Mouse (Mus musculus) embryo, embryonic 10.5 days (tissue): Measurements from ENCODE around the gene Efna3.

Experiments used
- DNase-seq: peaks from one replicate; pipeline ENCODE4 v3.0.0-alpha.2; 2015; ENCODE audit warnings: low spot score

Efna3 gene

DNA sequence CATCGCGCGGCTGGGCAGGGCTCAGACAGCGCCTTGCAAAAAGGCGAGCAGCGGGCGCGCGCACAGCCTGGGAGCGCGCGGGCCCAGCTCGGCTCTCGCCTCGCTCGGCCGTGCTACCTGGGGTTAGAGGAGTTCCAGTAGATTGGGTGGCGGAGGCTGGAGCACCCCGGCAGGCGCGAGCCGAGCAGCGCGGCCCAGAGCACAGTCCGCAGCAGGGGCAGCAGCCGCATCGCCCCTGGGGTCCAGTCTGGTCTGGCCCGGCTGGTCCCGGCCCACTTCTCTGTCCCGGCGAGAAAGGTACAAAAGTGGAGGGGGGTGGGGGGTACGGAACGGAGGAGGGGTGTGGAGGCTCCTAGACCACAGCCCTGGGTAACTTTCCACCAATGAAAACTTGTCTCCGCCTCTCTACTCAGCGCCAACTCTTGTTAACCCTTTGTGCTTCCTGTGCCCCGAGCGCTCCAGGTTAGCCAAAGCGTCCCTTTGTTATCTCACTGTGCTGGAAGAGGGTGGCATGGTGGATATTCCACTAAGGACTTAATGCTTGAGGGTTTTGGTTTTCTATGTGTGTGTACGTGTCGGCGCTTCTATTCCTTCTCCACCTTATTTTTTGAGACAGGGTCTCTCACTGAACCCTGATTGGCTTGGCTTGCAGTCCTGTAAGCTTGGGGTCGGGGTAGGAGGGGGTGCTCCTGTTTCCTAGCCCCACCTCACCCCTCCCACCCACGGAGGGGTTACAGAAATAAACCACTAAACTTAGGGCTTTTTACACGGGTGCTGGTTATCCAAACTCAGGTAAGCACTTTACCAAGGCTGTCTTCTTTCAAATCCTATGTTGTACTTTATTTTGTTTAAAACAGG, 15.2 kb upstream of the Efna3 start, which contains the start of gene Efna4:
Efna4 (minus strand) TSS at position 308 of the 858 bp plus-strand sequence.
- peak; percentile 90 for DNase-seq

DNA sequence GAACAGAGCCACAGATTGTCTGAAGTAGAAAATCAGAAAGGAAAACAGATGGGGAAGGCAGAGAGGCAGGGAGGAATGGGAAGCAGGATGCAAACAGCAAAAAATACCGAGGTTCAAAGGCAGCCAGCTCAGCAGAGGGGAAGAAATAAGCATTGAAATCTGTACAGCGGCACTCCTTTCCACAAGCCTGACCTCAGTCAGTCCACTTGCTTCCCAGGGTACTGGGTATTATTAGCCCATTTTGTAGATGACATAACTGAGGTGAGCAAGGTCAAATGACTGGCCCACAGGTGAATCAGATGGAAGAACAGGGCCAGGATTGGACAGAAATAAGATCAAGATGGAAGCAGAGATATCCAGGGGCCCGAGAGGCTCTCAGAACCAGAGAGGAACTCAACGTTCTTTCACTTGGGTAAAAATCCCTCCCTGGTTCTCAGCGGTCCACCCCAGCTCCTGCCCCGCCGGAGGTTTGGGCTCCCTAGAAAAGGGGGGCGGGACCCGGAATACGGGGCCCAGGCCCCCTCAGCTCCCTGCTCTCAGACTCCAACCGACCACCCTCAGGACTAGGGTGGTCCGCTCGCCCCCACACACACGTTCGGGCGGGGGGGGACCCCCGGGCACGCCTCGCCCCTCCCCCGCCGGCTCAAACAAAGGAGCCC, 14.4 kb upstream of the Efna3 start:
- DNase-seq: peak; percentile 64

GRCm38 (mm10) chr3:89336529-89336928, 13.8 kb upstream of the Efna3 start:
- DNase-seq: no peak

DNA sequence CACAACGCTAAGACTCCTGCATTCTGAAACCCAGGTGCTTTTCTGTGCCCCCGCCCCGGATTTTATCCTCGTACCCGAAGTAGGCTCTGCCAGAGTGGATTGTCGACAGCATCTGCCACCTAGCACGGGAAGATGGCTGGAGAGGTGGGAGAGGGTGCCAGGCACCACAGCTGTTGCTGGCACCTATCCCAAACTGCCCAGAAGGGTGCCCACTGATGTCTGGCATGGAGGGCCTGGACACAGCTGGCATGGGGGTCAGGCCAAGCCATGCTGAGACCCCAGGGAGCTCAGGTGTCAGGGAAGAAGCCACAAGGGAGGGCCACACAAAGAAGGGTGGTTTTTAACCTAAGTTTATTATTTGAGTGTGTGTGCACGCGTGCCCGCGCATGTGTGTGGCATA, 10.3 kb upstream of the Efna3 start:
- DNase-seq: no peak

GRCm38 (mm10) chr3:89332476-89332875, 9.7 kb upstream of the Efna3 start:
- DNase-seq: no peak

DNA sequence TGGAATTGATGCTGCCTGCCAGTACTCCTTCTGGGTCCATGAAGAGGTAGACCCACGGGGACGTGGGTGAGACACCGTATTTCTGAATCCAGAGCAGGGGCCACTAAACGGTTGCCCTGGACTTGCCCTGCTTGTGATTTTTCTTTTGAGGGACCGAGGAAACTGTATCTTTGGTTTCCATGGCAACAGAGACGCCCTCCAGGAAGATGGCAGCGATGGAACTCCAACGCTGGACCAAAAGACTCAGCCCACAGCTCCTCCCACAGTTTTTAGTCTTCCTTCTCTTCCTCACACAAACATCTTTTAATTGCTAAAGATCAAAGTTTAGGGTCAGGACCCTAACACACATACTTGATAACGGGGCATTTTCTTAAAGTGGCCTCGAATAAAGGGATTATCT, 9.2 kb upstream of the Efna3 start:
- DNase-seq: no peak

- no peak for DNase-seq
These were observed 8.8 kb upstream of the Efna3 start for GRCm38 (mm10) chr3:89331561-89331960.

DNA sequence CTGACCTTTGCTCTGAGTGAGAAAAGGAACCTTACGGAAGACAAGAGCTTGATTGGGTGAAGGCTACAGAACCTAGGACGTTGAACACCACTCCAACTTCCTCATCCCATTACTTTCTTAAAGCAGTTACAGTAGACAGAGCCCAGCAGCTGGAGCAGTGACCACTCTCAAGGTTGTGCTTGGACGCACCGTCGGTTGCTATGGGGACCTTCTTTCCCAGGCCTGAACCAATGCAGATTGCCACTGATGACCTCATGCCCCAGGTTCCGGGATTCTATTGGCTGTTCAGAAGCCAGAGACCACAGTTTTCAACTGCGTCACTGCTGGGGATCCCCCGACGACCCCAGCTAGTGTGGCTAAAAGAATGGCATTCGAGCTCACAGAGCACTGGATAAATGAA, 8.2 kb upstream of the Efna3 start:
- DNase-seq: peak; percentile 75

DNA sequence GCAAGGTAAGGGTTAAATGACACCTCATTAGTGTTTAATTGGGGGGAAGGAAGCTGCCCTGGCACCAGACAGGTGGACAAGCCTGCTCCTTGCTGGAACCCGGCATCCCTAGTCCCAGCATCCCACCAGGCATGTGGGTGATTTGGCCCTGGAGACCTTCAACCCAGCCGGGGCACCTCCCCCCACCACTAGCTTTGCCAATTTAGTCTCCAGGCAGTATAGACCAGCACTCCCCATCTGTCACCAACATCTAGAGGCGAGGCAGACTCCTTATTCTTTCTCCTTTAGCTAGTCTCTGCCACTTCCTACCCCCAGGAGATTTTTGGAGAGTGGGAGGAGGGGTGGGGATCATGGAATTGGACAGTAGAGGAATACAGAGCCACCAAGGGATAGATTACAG, 7.6 kb upstream of the Efna3 start:
- no peak for DNase-seq

DNA sequence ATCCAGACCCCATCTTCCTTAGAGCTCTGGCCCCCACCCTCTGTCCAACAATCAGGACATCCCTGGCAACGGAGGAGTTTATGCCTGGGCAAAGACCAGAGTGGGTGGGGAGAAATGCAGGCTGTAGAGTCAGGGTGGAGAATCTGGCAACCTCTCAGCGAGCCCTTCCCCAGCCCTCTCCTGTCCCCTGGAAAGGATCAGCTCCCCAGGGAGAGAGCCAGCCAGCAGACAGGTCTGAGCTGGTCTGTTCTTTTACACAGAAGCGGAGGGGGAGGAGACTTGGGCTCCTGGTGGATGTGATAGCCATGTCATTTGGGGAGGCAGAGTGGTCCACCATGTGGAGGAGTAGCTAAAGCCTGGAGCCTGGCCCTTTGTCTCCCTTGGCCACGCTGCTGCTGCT, 5.9 kb upstream of the Efna3 start:
- no peak for DNase-seq

DNA sequence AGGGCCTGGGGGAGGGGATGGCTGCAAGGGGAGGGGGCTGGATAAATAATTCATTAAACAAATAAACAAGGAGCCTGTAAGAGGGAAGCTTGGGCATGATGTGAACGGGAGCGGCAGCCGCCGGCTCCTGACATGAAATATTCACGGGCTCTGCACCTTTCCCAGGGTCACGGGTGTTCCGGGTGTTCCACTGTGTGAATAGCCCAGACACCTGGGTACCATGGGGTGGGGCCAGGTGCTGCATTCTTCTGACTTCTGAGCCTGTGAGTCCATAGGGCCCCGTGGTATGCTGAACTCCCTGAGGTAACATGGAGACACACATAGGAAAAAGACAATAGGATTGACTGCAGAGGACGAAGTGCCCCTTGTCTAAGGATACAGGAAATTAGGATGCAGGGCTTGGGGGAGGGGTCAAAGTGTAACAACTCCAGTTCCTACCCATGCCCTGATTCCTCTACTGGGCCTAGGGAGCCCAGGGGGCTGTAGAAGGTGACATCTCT, 4.7 kb upstream of the Efna3 start:
- no peak for DNase-seq

DNA sequence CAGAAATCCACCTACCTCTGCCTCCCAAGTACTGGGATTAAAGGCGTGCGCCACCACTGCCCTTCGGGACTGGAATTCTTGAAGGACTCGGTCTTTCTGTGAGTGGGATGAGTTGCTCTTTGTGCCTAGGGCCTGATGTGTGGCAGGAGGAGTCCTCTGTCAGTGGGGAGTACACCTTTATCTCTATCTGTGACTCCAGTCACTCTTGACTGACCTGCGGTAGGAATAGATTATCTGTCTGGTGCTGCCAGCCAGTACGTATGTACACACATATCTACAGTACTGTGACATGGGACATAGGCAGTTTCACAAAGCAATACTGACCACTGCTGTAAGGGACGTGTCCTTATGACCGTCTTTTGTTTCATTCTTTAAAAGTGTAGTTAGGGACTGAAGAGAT, 3.1 kb upstream of the Efna3 start:
- DNase-seq: no peak

DNA sequence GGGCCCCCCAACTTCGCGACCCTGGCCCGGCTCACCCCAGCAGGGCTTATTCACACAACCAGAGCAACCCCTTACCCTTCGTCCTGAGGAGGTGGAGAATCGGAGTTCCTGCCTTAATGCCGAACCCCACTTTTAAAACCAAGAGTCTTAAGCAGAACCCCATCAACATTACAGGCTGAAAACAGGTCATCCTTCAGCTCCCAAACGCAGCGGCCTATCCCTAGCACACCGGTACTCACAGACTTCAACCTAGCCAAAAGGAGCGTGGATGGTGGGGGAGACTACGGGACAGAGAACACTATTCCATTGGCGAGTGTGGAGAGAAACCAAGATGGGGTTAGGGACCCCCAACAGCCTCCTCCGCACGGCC, 649 bp downstream of the Efna3 start:
- no peak for DNase-seq

DNA sequence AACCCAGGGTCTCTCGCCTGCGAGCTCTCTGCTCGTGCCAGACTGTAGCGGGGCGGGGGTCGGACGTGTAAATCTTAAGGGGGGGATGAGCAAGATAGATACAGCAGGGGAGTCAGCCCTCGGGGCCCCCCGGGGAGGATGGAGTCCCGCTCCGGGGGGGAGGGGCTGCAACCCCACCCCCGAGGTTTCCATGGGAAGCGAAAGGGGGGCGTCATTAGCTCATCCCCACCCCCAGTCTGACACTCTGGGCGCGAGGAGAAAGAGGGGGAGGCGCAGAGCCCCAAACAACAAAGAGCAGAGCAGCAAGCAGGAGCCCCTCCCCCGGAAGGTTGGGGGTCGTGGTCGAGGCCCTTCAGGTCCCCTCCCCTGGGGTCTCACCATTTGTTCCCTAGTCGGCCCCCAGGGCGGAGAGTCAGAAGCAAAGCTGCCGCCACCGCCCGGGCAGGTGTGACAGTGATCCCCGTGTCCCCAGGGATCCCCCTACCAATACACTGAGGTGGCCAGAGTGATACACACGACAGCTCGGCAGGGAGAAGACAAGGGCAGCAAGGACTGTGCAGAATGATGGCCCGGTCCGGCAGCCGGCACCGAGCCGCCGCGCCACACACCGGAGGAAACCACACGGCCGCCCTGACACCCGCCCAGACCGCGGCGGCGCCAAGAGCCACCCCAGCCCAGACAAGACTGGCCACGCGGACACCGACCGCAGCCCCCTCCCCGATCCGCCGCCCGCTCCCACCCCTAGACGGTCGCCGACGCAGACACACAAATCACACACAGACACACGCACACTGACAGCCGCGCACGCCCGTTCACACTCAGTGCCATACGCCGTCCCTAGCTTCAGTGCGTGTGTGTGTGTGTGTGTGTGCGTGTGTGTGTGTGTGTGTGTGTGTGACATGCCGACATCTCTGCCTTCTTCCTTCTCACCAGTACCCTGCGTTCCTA, 1.3 kb downstream of the Efna3 start:
- DNase-seq: peak; percentile 50

DNA sequence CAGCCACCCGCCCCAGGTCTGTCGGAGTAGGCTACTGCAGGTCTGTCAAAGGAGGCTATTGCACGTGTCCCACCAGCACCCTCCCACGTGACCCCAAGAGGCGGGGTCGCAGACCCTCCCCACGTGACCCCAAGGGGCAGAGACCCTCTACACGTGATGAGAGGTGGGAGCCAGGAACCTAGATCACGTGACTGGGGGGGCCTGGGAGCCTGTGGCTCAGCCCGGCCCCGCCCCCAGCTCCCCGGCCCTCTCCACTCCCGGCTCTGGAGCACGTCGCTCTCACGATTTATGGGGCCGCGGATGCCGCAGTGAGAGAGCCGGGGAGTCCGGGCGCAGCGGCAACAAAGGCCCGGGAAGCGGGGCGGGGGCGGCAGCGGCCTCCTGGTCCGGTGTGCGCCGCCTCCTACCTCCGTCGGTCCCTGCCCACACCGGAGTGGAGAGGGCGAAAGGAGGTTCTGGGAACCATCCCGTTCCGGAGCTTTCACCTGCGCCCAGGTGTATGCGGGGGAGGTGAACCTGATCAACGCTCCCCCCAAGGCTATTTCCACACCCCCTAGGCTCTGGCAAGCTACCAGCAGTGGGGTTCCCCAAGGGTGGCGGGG, 2.1 kb downstream of the Efna3 start:
- DNase-seq: peak; percentile 88

DNA sequence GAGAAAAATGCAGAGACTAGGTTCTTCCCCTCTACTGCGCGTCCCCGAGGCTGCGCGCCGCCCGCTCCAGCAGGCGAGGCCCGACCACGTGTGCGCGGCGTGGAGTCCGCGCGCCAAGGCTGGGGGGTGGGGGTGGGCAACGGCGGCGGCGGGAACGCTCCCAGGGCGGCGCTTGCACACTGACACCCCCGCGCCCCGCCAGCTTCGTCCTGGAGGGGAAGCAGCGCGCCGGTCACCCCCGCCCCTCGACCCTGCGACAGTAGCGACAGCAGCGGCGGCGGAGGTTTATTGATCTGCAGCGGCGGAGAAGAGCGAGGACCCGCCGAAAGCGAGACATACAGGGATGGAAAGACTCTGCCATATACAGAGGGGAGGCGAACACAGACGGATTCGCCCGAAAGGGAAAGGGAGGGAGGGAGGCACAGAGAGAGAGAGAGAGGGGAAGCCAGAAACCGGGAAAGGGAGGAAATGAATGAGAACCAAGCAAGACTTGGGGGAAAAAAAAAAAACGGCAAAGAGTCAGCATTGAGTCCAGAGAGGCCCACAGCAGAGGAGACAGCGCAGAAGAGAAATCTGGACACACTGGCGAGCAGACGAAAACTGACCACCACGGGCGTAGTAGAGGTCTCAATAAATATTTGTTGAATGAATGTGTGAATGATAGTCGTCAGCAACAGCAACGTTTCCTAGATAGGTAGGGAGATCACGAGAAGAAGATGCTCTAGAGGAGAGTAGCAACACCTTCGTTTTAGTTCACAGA, 3.0 kb downstream of the Efna3 start:
- peak; percentile 58 for DNase-seq

GRCm38 (mm10) chr3:89318971-89319590, 3.7 kb downstream of the Efna3 start:
- no peak for DNase-seq

DNA sequence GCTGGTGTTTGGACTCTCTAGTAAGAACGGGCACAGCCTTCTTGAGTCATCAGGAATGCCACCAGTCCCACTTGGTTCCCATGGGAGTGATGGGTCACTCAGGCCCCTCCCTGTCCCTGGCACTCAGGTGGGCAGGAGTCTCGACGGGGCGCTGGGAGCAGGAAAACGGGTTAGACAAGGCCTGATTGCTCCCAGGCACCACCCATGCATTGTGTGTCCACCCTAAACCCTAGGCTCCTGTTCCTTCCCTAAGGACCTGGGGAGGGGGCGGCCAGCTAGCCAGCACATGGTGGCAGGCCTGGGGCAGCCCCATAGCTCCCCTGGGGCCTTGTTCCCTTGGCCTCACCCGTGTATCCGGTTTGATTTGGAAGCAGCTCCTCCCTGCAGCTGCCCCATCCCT, 4.4 kb downstream of the Efna3 start:
- no peak for DNase-seq

- no peak for DNase-seq
These were observed 5.5 kb downstream of the Efna3 start for GRCm38 (mm10) chr3:89317246-89317645.

- DNase-seq: peak; percentile 96
These were observed 5.9 kb downstream of the Efna3 start for GRCm38 (mm10) chr3:89316833-89317232.
